Mouse (Mus musculus): ENCODE measurements at regions not wholly inside any gene's neighbourhood (a gene's known extent, or its start where the extent isn't known, plus 50 kb on each side); places are given as distances from the start of the nearest gene placed in this dataset.
A peak's percentile ranks its signal among the peaks of the same experiment; 100 is the strongest.

DNA sequence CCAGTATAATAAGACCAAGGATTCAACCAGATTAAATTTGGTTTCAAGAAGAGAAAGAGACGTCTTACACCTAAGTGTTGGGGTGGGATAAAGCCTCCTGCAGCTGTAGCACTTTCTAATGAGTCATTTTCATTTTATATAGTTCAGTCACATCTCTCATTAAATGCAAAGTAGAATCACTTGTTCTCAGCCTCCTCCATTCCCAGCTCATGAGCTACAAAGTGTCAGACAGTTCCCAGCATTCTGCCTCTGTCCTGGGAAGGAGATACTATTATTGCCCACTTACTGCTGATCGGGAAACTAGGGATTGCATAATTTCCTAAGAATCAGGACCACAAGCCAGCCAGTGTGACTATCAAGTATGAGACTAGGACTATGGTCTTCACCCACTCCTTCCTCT, 158.9 kb downstream of the Tph2 start:
- Histone ChIP-seq H3K27ac (no peak overlapping the region), H3K4me3 (no peak overlapping the region), H3K4me1 (no peaks in the 10 kb centered on the region), H3K9me3 (no peaks in the 10 kb centered on the region), H3K27me3 (ENCODE audit: poor library complexity, severe bottlenecking) (no peaks in the 10 kb centered on the region), H3K36me3 (replicated peaks) (no peaks in the 10 kb centered on the region)
- no peak for DNase-seq (ENCODE audit: extremely low spot score, low spot score)
- 86% methylated on average over 2 of the region's 2 CpGs for WGBS

DNA sequence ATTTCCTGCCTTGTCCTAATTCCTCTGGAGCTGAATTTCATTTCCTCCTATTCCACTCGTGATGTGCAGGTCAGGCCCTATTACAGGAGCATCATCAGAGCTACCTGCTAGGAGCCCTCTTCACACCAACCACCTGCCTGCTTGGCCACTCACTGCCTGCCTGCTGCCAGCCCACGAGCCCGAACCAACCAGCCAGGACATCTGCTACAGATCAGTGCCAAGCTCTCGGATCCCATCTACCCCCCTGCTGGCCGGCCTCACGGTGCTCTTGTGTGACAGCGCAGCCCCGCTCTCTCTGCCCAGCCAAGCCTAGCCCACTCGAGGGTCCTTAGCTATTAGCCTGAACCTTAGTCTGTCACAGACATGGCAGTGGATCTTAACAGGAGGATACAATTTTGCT, 165.4 kb downstream of the Tph2 start:
- no peak for DNase-seq (ENCODE audit: extremely low spot score, low spot score)

GRCm38 (mm10) chr10:115013491-115014001, 171.3 kb downstream of the Tph2 start:
- Histone ChIP-seq H3K4me1 (peaks cover 28% of the 10 kb centered on the region; the same call in 1 of the 2 replicates), H3K27ac (peak overlapping the region; percentile 35), H3K4me3 (peak overlapping the region; percentile 8; the same call in 1 of the 2 replicates), H3K27me3 (ENCODE audit: poor library complexity, severe bottlenecking) (no peaks in the 10 kb centered on the region), H3K36me3 (replicated peaks) (no peaks in the 10 kb centered on the region), H3K9me3 (no peaks in the 10 kb centered on the region)
- 16% methylated on average over 11 of the region's 11 CpGs for WGBS
- peak; percentile 16 for DNase-seq (ENCODE audit: extremely low spot score, low spot score)

More for the DNA sequence above, 165.4 kb downstream of the Tph2 start:
- Histone ChIP-seq H3K36me3 (replicated peaks) (no peaks in the 10 kb centered on the region), H3K27me3 (ENCODE audit: poor library complexity, severe bottlenecking) (no peaks in the 10 kb centered on the region), H3K4me3 (no peak overlapping the region), H3K27ac (no peak overlapping the region), H3K9me3 (no peaks in the 10 kb centered on the region), H3K4me1 (peaks cover 4% of the 10 kb centered on the region; the same call in 1 of the 2 replicates)
- WGBS, result 76% methylated on average over 9 of the region's 9 CpGs

DNA sequence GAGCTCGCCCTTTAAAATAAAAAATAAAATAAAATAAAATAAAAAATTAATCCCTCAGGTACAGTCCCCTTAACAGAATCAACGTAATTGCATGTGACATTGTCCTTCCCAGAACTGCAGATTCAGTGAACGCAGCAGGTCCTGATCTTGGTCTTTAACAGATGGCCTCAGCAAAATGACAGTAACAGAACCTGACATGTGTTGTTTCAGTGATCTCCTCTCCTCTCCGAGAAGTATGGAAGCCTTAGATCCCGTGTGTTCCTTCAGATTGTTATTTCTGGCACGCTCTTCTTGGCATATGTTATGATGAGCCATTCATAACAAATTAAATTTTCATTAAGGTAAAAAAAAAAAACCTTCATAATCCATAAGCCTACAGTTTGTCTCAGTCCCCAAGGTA, 171.9 kb downstream of the Tph2 start:
- no peaks in the 10 kb centered on the region for H3K27me3 ChIP-seq (ENCODE audit: poor library complexity, severe bottlenecking)
- H3K4me1 ChIP-seq, result peaks cover 28% of the 10 kb centered on the region; the same call in 1 of the 2 replicates
- DNase-seq (ENCODE audit: extremely low spot score, low spot score), result no peak
- 82% methylated on average over 6 of the region's 6 CpGs for WGBS
- H3K36me3 ChIP-seq (replicated peaks), result no peaks in the 10 kb centered on the region
- H3K9me3 ChIP-seq, result no peaks in the 10 kb centered on the region
- H3K4me3 ChIP-seq, result no peak overlapping the region
- H3K27ac ChIP-seq, result no peak overlapping the region

- Histone ChIP-seq H3K36me3 (replicated peaks) (no peaks in the 10 kb centered on the region), H3K4me3 (no peak overlapping the region), H3K27ac (no peak overlapping the region), H3K4me1 (peaks cover 28% of the 10 kb centered on the region; the same call in 1 of the 2 replicates), H3K27me3 (ENCODE audit: poor library complexity, severe bottlenecking) (no peaks in the 10 kb centered on the region), H3K9me3 (no peaks in the 10 kb centered on the region)
- no peak for DNase-seq (ENCODE audit: extremely low spot score, low spot score)
- 69% methylated on average over 7 of the region's 7 CpGs for WGBS
Measured at GRCm38 (mm10) chr10:115012316-115012715, 172.5 kb downstream of the Tph2 start.

DNA sequence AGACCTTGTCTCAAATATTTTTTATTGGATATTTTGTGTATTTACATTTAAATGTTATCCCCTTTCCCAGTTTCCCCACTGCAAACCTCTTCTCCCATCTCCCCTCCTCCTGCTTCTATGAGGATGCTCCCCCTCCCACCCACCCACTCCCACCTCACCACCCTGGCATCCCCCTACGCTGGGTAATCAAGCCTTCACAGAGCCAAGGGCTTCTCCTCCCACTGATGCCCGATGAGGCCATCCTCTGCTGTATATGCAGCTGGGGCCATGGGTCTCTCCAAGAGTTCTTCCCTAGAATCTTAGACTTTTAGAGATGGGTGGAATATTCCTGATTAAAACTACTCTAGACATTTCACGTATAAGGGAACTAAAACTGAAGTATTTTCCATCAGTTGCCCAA, 172.9 kb downstream of the Tph2 start:
- Histone ChIP-seq H3K36me3 (replicated peaks) (no peaks in the 10 kb centered on the region), H3K4me3 (no peak overlapping the region), H3K27ac (no peak overlapping the region), H3K27me3 (ENCODE audit: poor library complexity, severe bottlenecking) (no peaks in the 10 kb centered on the region), H3K9me3 (no peaks in the 10 kb centered on the region), H3K4me1 (peaks cover 28% of the 10 kb centered on the region; the same call in 1 of the 2 replicates)
- no peak for DNase-seq (ENCODE audit: extremely low spot score, low spot score)
- WGBS, result 87% methylated on average over 3 of the region's 3 CpGs

- Histone ChIP-seq H3K4me1 (no peaks in the 10 kb centered on the region), H3K27me3 (ENCODE audit: poor library complexity, severe bottlenecking) (no peaks in the 10 kb centered on the region), H3K27ac (no peak overlapping the region), H3K9me3 (no peaks in the 10 kb centered on the region), H3K36me3 (replicated peaks) (no peaks in the 10 kb centered on the region), H3K4me3 (no peak overlapping the region)
- DNase-seq (ENCODE audit: extremely low spot score, low spot score), result no peak
- WGBS, result 83% methylated on average over 3 of the region's 3 CpGs
Measured at GRCm38 (mm10) chr10:114996400-114996799, 188.4 kb downstream of the Tph2 start.

GRCm38 (mm10) chr10:114995211-114995908, 189.5 kb downstream of the Tph2 start:
- H3K27ac ChIP-seq, result no peak overlapping the region
- no peaks in the 10 kb centered on the region for H3K27me3 ChIP-seq (ENCODE audit: poor library complexity, severe bottlenecking)
- no peak overlapping the region for H3K4me3 ChIP-seq
- no peaks in the 10 kb centered on the region for H3K9me3 ChIP-seq
- no peaks in the 10 kb centered on the region for H3K4me1 ChIP-seq
- no peaks in the 10 kb centered on the region for H3K36me3 ChIP-seq (replicated peaks)
- DNase-seq (ENCODE audit: extremely low spot score, low spot score), result no peak
- 87% methylated on average over 3 of the region's 3 CpGs for WGBS

- Histone ChIP-seq H3K27ac (no peak overlapping the region), H3K4me3 (no peak overlapping the region), H3K4me1 (no peaks in the 10 kb centered on the region), H3K27me3 (ENCODE audit: poor library complexity, severe bottlenecking) (no peaks in the 10 kb centered on the region), H3K9me3 (no peaks in the 10 kb centered on the region), H3K36me3 (replicated peaks) (no peaks in the 10 kb centered on the region)
- no peak for DNase-seq (ENCODE audit: extremely low spot score, low spot score)
- WGBS, result 92% methylated on average over 8 of the region's 8 CpGs
Measured at GRCm38 (mm10) chr10:114988453-114989226, 186.5 kb upstream of the Trhde start.

- 94% methylated on average over 2 of the region's 2 CpGs for WGBS
- Histone ChIP-seq H3K27ac (no peak overlapping the region), H3K27me3 (ENCODE audit: poor library complexity, severe bottlenecking) (no peaks in the 10 kb centered on the region), H3K4me1 (no peaks in the 10 kb centered on the region), H3K4me3 (no peak overlapping the region), H3K9me3 (no peaks in the 10 kb centered on the region), H3K36me3 (replicated peaks) (no peaks in the 10 kb centered on the region)
- no peak for DNase-seq (ENCODE audit: extremely low spot score, low spot score)
Measured at GRCm38 (mm10) chr10:114972364-114972763, 170.3 kb upstream of the Trhde start.

- no peaks in the 10 kb centered on the region for H3K27me3 ChIP-seq (ENCODE audit: poor library complexity, severe bottlenecking)
- no peak overlapping the region for H3K4me3 ChIP-seq
- no peaks in the 10 kb centered on the region for H3K9me3 ChIP-seq
- WGBS, result 92% methylated on average over 2 of the region's 2 CpGs
- H3K4me1 ChIP-seq, result no peaks in the 10 kb centered on the region
- H3K36me3 ChIP-seq (replicated peaks), result no peaks in the 10 kb centered on the region
- no peak overlapping the region for H3K27ac ChIP-seq
- no peak for DNase-seq (ENCODE audit: extremely low spot score, low spot score)
Measured at GRCm38 (mm10) chr10:114963656-114964055, 161.5 kb upstream of the Trhde start.

GRCm38 (mm10) chr10:114957909-114958308, 155.8 kb upstream of the Trhde start:
- no peaks in the 10 kb centered on the region for H3K36me3 ChIP-seq (replicated peaks)
- no peak for DNase-seq (ENCODE audit: extremely low spot score, low spot score)
- H3K9me3 ChIP-seq, result no peaks in the 10 kb centered on the region
- no peak overlapping the region for H3K27ac ChIP-seq
- no peaks in the 10 kb centered on the region for H3K4me1 ChIP-seq
- WGBS, result 32% methylated on average over 3 of the region's 3 CpGs
- H3K27me3 ChIP-seq (ENCODE audit: poor library complexity, severe bottlenecking), result no peaks in the 10 kb centered on the region
- H3K4me3 ChIP-seq, result no peak overlapping the region

DNA sequence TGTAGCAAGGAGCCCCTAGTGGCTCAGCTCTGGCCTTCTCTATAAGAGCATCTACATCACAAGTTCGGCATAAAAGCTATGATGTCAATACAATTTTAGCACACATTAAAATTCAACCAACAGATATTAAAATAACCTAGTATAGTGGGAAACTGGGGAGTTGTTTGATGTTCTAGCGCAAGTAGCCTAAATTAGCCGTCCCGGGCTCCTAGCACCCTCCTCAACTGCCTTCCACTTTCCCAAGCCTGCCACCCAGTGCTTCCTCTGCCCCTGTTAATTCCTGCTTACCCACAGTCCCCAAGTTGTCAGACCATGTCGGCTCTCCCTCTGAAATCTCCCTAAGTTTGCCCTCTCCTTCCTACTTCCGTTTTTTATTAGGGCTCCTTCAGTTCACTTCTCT, 154.2 kb upstream of the Trhde start:
- Histone ChIP-seq H3K27me3 (ENCODE audit: poor library complexity, severe bottlenecking) (no peaks in the 10 kb centered on the region), H3K4me3 (no peak overlapping the region), H3K4me1 (no peaks in the 10 kb centered on the region), H3K9me3 (no peaks in the 10 kb centered on the region), H3K27ac (no peak overlapping the region), H3K36me3 (replicated peaks) (no peaks in the 10 kb centered on the region)
- WGBS, result 88% methylated on average over 6 of the region's 6 CpGs
- DNase-seq (ENCODE audit: extremely low spot score, low spot score), result no peak
